Mouse (Mus musculus): Measurements from ENCODE around the gene Flt4. TPM values are rescaled to one million over a fixed set of nuclear protein-coding genes. Genes with fewer than 3 reads are reported as not detected.

Gene Flt4
- polyA plus RNA-seq, 2 experiments = 2.2 to 2.8 TPM

- DNase-seq (ENCODE audit: low read depth in 3 of 3, low spot score in 3 of 3) (no peak), ATAC-seq (ENCODE audit: insufficient read depth) (no peak)
- TF ChIP-seq CTCF (IDR thresholded peaks at IDR 0.05; ENCODE audit: low read depth) (no peak), EP300 (IDR thresholded peaks at IDR 0.05; ENCODE audit: low read depth) (no peak)
- Histone ChIP-seq H3K9me3 (ENCODE audit: control insufficient read depth, low read length) (no peaks in the 10 kb centered on the region), H3K4me2 (ENCODE audit: low read depth) (no peak overlapping the region), H3K9ac (replicated peaks) (no peak overlapping the region), H3K4me1 (replicated peaks; ENCODE audit: control insufficient read depth in 2 of 2, insufficient read depth in 2 of 2, low read length in 1 of 2) (no peaks in the 10 kb centered on the region), H3K27ac (no peak overlapping the region), H3K27me3 (ENCODE audit: control insufficient read depth, insufficient read depth, low read length) (no peaks in the 10 kb centered on the region), H3K36me3 (replicated peaks; ENCODE audit: control insufficient read depth, insufficient read depth, low read depth) (peaks cover 47% of the 10 kb centered on the region), H3K4me3 (ENCODE audit: insufficient read depth in 1 of 2, low read depth in 2 of 2, low read length in 2 of 2) (no peak overlapping the region)
- WGBS (ENCODE audit: insufficient replicate concordance) = 81% methylated on average over 3 of the region's 3 CpGs
Measured at GRCm38 (mm10) chr11:49673433-49673832, 64.4 kb downstream of the Flt4 start.

- H3K27ac ChIP-seq = no peak overlapping the region
- H3K36me3 ChIP-seq (replicated peaks; ENCODE audit: control insufficient read depth, insufficient read depth, low read depth) = peaks cover 84% of the 10 kb centered on the region
- H3K4me2 ChIP-seq (ENCODE audit: low read depth) = no peak overlapping the region
- 91% methylated on average over 12 of the region's 12 CpGs for WGBS (ENCODE audit: insufficient replicate concordance)
- ATAC-seq (ENCODE audit: insufficient read depth) = no peak
- no peak for DNase-seq (ENCODE audit: low read depth in 3 of 3, low spot score in 3 of 3)
- H3K4me1 ChIP-seq (replicated peaks; ENCODE audit: control insufficient read depth in 2 of 2, insufficient read depth in 2 of 2, low read length in 1 of 2) = no peaks in the 10 kb centered on the region
- H3K9ac ChIP-seq (replicated peaks) = no peak overlapping the region
- no peaks in the 10 kb centered on the region for H3K9me3 ChIP-seq (ENCODE audit: control insufficient read depth, low read length)
- no peak overlapping the region for H3K4me3 ChIP-seq (ENCODE audit: insufficient read depth in 1 of 2, low read depth in 2 of 2, low read length in 2 of 2)
- H3K27me3 ChIP-seq (ENCODE audit: control insufficient read depth, insufficient read depth, low read length) = no peaks in the 10 kb centered on the region
- TF ChIP-seq EP300 (IDR thresholded peaks at IDR 0.05; ENCODE audit: low read depth) = no peak
- no peak for TF ChIP-seq CTCF (IDR thresholded peaks at IDR 0.05; ENCODE audit: low read depth)
Measured at GRCm38 (mm10) chr11:49684237-49684973, 75.3 kb downstream of the Flt4 start.

GRCm38 (mm10) chr11:49695013-49695412 lies 86.0 kb downstream of the Flt4 start:
- Histone ChIP-seq H3K27me3 (ENCODE audit: control insufficient read depth, insufficient read depth, low read length) (no peaks in the 10 kb centered on the region), H3K27ac (no peak overlapping the region), H3K36me3 (replicated peaks; ENCODE audit: control insufficient read depth, insufficient read depth, low read depth) (peaks cover 41% of the 10 kb centered on the region), H3K4me1 (replicated peaks; ENCODE audit: control insufficient read depth in 2 of 2, insufficient read depth in 2 of 2, low read length in 1 of 2) (no peaks in the 10 kb centered on the region), H3K4me2 (ENCODE audit: low read depth) (no peak overlapping the region), H3K9me3 (ENCODE audit: control insufficient read depth, low read length) (no peaks in the 10 kb centered on the region), H3K4me3 (ENCODE audit: insufficient read depth in 1 of 2, low read depth in 2 of 2, low read length in 2 of 2) (no peak overlapping the region), H3K9ac (replicated peaks) (no peak overlapping the region)
- DNase-seq (ENCODE audit: low read depth in 3 of 3, low spot score in 3 of 3) = no peak
- no peak for ATAC-seq (ENCODE audit: insufficient read depth)
- 87% methylated on average over 3 of the region's 3 CpGs for WGBS (ENCODE audit: insufficient replicate concordance)
- no peak for TF ChIP-seq CTCF (IDR thresholded peaks at IDR 0.05; ENCODE audit: low read depth)
- no peak for TF ChIP-seq EP300 (IDR thresholded peaks at IDR 0.05; ENCODE audit: low read depth)

- ATAC-seq (ENCODE audit: insufficient read depth) = no peak
- 85% methylated on average over 2 of the region's 2 CpGs for WGBS (ENCODE audit: insufficient replicate concordance)
- peaks cover 37% of the 10 kb centered on the region for H3K36me3 ChIP-seq (replicated peaks; ENCODE audit: control insufficient read depth, insufficient read depth, low read depth)
Measured at GRCm38 (mm10) chr11:49695695-49696094, 86.6 kb downstream of the Flt4 start.

GRCm38 (mm10) chr11:49696472-49696871 lies 87.4 kb downstream of the Flt4 start:
- Histone ChIP-seq H3K27ac (no peak overlapping the region), H3K36me3 (replicated peaks; ENCODE audit: control insufficient read depth, insufficient read depth, low read depth) (peaks cover 42% of the 10 kb centered on the region), H3K4me1 (replicated peaks; ENCODE audit: control insufficient read depth in 2 of 2, insufficient read depth in 2 of 2, low read length in 1 of 2) (no peaks in the 10 kb centered on the region), H3K27me3 (ENCODE audit: control insufficient read depth, insufficient read depth, low read length) (no peaks in the 10 kb centered on the region), H3K9ac (replicated peaks) (no peak overlapping the region), H3K4me2 (ENCODE audit: low read depth) (no peak overlapping the region), H3K4me3 (ENCODE audit: insufficient read depth in 1 of 2, low read depth in 2 of 2, low read length in 2 of 2) (no peak overlapping the region), H3K9me3 (ENCODE audit: control insufficient read depth, low read length) (no peaks in the 10 kb centered on the region)
- TF ChIP-seq EP300 (IDR thresholded peaks at IDR 0.05; ENCODE audit: low read depth) (no peak), CTCF (IDR thresholded peaks at IDR 0.05; ENCODE audit: low read depth) (no peak)
- DNase-seq (ENCODE audit: low read depth in 3 of 3, low spot score in 3 of 3) = no peak
- ATAC-seq (ENCODE audit: insufficient read depth) = no peak
- 90% methylated on average over 2 of the region's 2 CpGs for WGBS (ENCODE audit: insufficient replicate concordance)

More at GRCm38 (mm10) chr11:49695695-49696094, 86.6 kb downstream of the Flt4 start:
- H3K9me3 ChIP-seq (ENCODE audit: control insufficient read depth, low read length) = no peaks in the 10 kb centered on the region
- TF ChIP-seq EP300 (IDR thresholded peaks at IDR 0.05; ENCODE audit: low read depth) (no peak), CTCF (IDR thresholded peaks at IDR 0.05; ENCODE audit: low read depth) (no peak)
- no peaks in the 10 kb centered on the region for H3K4me1 ChIP-seq (replicated peaks; ENCODE audit: control insufficient read depth in 2 of 2, insufficient read depth in 2 of 2, low read length in 1 of 2)
- DNase-seq (ENCODE audit: low read depth in 3 of 3, low spot score in 3 of 3) = no peak
- no peak overlapping the region for H3K4me2 ChIP-seq (ENCODE audit: low read depth)
- no peak overlapping the region for H3K27ac ChIP-seq
- H3K4me3 ChIP-seq (ENCODE audit: insufficient read depth in 1 of 2, low read depth in 2 of 2, low read length in 2 of 2) = no peak overlapping the region
- no peaks in the 10 kb centered on the region for H3K27me3 ChIP-seq (ENCODE audit: control insufficient read depth, insufficient read depth, low read length)
- H3K9ac ChIP-seq (replicated peaks) = no peak overlapping the region
